Mouse (Mus musculus) megakaryocyte, embryonic 14.5 days (primary cell): ENCODE measurements around the gene Adgb.

ENCODE experiments used
- FLI1 ChIP-seq: IDR thresholded peaks from 2 replicates; pipeline ENCODE4 v1.6.1; 2012; ENCODE audit warnings: low read length, inconsistent platforms, mixed read lengths
- GATA1 ChIP-seq: IDR thresholded peaks from 3 replicates; pipeline ENCODE4 v1.6.1; 2012; ENCODE audit warnings: mixed read lengths, low read length, inconsistent platforms, borderline replicate concordance

GRCm38 (mm10) chr10:10424383-10424782 is 47.7 kb downstream of the Adgb start:
- TF ChIP-seq FLI1 (no peak), GATA1 (no peak)
